27 mouse cellular contexts compared by ENCODE assay signal in the genomic region with DNA sequence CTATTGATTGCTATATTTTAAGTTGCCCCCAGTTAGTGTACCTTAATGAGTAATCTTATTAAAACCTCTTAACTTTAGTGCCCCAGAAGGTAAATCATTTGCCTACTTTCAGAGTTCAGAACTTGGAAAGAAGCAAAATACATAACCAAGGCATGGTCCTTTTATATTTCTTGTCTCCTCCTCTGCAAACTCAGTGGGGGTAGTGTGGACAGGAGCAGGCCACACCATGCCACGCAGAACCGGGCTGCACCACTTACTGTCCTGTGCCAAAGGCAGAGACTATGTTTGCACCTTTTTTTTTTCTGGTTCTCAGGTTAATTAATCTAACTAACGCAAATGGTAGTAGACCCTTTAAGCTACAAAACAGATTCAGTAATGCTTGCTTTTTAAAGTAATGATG. TPM values are rescaled to one million over a fixed set of nuclear protein-coding genes. Genes with fewer than 3 reads are reported as not detected.
A peak's percentile ranks its signal among the peaks of the same experiment; 100 is the strongest.
DNase-seq lines count a peak whose midpoint lies in the region; ATAC-seq lines count a peak whose summit lies in the region.
"Had no signal": no experiment of that assay in that cellular context is flagged by ENCODE, and none has a peak within 500 bp of the region (broad histone marks: within the 10 kb centered on the region; RNA-seq: fewer than 3 reads in every experiment).

No protein-coding gene starts in this region.

- H3K4me1 ChIP-seq in kidney, embryonic 15.5 days = peaks cover 5% of the 10 kb centered on the region; the same call in 1 of the 2 replicates
- H3K4me1 ChIP-seq: embryonic facial prominence, embryonic 12.5 days; forebrain, embryonic 12.5 days; hindbrain, embryonic 12.5 days; hindbrain, embryonic 15.5 days had no signal

- peak overlapping the region; percentile 56; the same call in 1 of the 2 replicates for H3K27ac ChIP-seq in kidney, embryonic 15.5 days
- H3K27ac ChIP-seq: embryonic facial prominence, embryonic 12.5 days; forebrain, embryonic 12.5 days; forebrain, embryonic 15.5 days; heart, adult 2 months; heart, embryonic 10.5 days; heart, embryonic 13.5 days; hindbrain, embryonic 12.5 days; hindbrain, embryonic 15.5 days had no signal

- WGBS in kidney, embryonic 15.5 days = 82% methylated on average over 3 of the region's 3 CpGs

- H3K4me2 ChIP-seq in kidney, embryonic 15.5 days = no peak overlapping the region
- H3K4me2 ChIP-seq: embryonic facial prominence, embryonic 12.5 days; forebrain, embryonic 12.5 days; forebrain, embryonic 15.5 days; heart, embryonic 13.5 days; hindbrain, embryonic 12.5 days; hindbrain, embryonic 15.5 days had no signal

- DNase-seq in heart, adult 11 months = peak; percentile 53
- no peak for DNase-seq in heart, postnatal 25 days (ENCODE audit: low spot score)
- DNase-seq in kidney, postnatal 25 days = no peak
- peak; percentile 7 for DNase-seq in kidney, postnatal 10 days
- no peak for DNase-seq in kidney, adult 18-20 months
- peak; percentile 18 to 29 for DNase-seq in kidney, postnatal 36 days
- DNase-seq in left cerebral cortex, adult 9 months (ENCODE audit: low spot score in 2 of 2) = no peak
- DNase-seq: adrenal gland, postnatal 10 days; adrenal gland, postnatal 36 days; cerebellum, adult 18-20 months; cerebellum, adult 9-10 months; cerebellum, postnatal 14 days; gastrocnemius, postnatal 25 days; heart, adult 2 months; heart, postnatal 14 days had no signal

- ATAC-seq in kidney, embryonic 15.5 days (replicated peaks; ENCODE audit: low FRiP score) = no peak
- ATAC-seq: forebrain, embryonic 15.5 days; Patski had no signal

- peaks cover 34% of the 10 kb centered on the region for H3K36me3 ChIP-seq in kidney, embryonic 15.5 days

- H3K27me3 ChIP-seq in kidney, embryonic 15.5 days = no peaks in the 10 kb centered on the region
- H3K27me3 ChIP-seq: CH12.LX; embryonic facial prominence, embryonic 12.5 days; forebrain, embryonic 12.5 days; forebrain, embryonic 15.5 days; heart, embryonic 13.5 days; hindbrain, embryonic 12.5 days; hindbrain, embryonic 15.5 days; Patski had no signal

- no peak overlapping the region for H3K4me3 ChIP-seq in kidney, embryonic 15.5 days (replicated peaks)
- H3K4me3 ChIP-seq: embryonic facial prominence, embryonic 12.5 days; erythroblast, embryonic 14.5 days; forebrain, embryonic 12.5 days; forebrain, embryonic 15.5 days; heart, adult 2 months; heart, embryonic 10.5 days; heart, embryonic 13.5 days; hindbrain, embryonic 12.5 days; hindbrain, embryonic 15.5 days had no signal

- no peaks in the 10 kb centered on the region for H3K9me3 ChIP-seq in kidney, embryonic 15.5 days (replicated peaks)
- H3K9me3 ChIP-seq: embryonic facial prominence, embryonic 12.5 days; forebrain, embryonic 12.5 days; forebrain, embryonic 15.5 days; G1E; heart, embryonic 10.5 days; heart, embryonic 13.5 days; hindbrain, embryonic 12.5 days; hindbrain, embryonic 15.5 days had no signal

- H3K9ac ChIP-seq in kidney, embryonic 15.5 days = no peak overlapping the region
- H3K9ac ChIP-seq: embryonic facial prominence, embryonic 12.5 days; forebrain, embryonic 12.5 days; forebrain, embryonic 15.5 days; heart, embryonic 13.5 days; hindbrain, embryonic 12.5 days; hindbrain, embryonic 15.5 days had no signal

- intact Hi-C loops in heart, postnatal 25 days (cut with DNase I) = no loop called here

RNA-seq across cellular contexts. Expression of a gene that starts 22.0 kb away (rescaled TPM):
- total RNA-seq in heart, postnatal 25 days (2021) = 1 to 10 TPM; 2.3 to 2.8 TPM
- 3.8 and 3.9 TPM in 2 replicates for polyA plus RNA-seq in kidney, embryonic 15.5 days (2015; fragmentation: Nextera tagmentation; extraction: Ambion mirVana)

Comparison
In these comparisons a context has a peak if more than half of its experiments do, and no peak if none do; other contexts are left out.
1. DNase-seq: peak in heart, adult 11 months (single experiment), kidney, postnatal 10 days (single experiment) and kidney, postnatal 36 days (2 of 2); none in heart, postnatal 25 days (single experiment), kidney, postnatal 25 days (0 of 2), kidney, adult 18-20 months (single experiment) and left cerebral cortex, adult 9 months (0 of 2).